ENCODE assay signal across 22 mouse cellular contexts in the genomic region with DNA sequence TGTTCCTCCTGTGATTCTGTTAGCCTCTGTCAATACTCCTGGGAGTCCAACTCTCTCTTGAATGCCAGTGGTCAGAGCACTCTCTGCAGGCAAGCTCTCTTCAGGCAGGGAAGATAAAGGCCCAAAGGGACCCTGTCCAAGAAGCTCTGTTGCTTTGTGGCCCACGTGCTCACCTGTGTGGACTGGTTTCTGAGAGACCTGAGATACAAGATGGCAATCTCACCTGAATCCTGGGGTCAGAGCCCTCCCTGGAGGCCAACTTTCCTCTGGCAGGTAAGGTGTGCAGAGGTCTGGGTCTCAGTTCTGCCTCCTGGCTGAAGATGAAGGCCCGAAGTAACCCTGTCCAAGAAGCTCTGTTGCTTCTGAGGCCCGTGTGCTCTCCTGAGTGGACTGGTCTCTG.
DNase-seq lines count a peak whose midpoint lies in the region; ATAC-seq lines count a peak whose summit lies in the region.
"Had no signal": no experiment of that assay in that cellular context is flagged by ENCODE, and none has a peak within 500 bp of the region (broad histone marks: within the 10 kb centered on the region; RNA-seq: fewer than 3 reads in every experiment).

No protein-coding gene starts in this region.

- no peaks in the 10 kb centered on the region for H3K27me3 ChIP-seq in neural tube, embryonic 15.5 days (replicated peaks)
- H3K27me3 ChIP-seq: embryonic facial prominence, embryonic 12.5 days; forebrain, embryonic 13.5 days; forebrain, embryonic 15.5 days; Patski had no signal

- no peak overlapping the region for H3K27ac ChIP-seq in neural tube, embryonic 15.5 days (replicated peaks)
- H3K27ac ChIP-seq: embryonic facial prominence, embryonic 10.5 days; embryonic facial prominence, embryonic 12.5 days; forebrain, embryonic 13.5 days; forebrain, embryonic 15.5 days had no signal

- peak; percentile 3 for DNase-seq in cerebellum, adult 11-12 months
- DNase-seq in cerebellum, postnatal 4 days (ENCODE audit: low spot score in 2 of 2) = no peak
- DNase-seq in heart, adult 11 months = peak; percentile 71
- no peak for DNase-seq in heart, postnatal 4 days
- DNase-seq in neural tube, embryonic 10.5 days (ENCODE audit: extremely low spot score, low spot score) = peak; percentile 6
- DNase-seq: adrenal gland, adult 8-10 months; adrenal gland, postnatal 14 days; adrenal gland, postnatal 36 days; B cell, adult 2 months; cerebellum, adult 8-10 months; cerebellum, postnatal 14 days; cerebellum, postnatal 36 days; forebrain, postnatal 0 days had no signal

- H3K4me3 ChIP-seq in neural tube, embryonic 15.5 days (replicated peaks) = no peak overlapping the region
- H3K4me3 ChIP-seq: embryonic facial prominence, embryonic 10.5 days; embryonic facial prominence, embryonic 12.5 days; forebrain, embryonic 13.5 days; forebrain, embryonic 15.5 days had no signal

- WGBS in neural tube, embryonic 15.5 days = 89% methylated on average over 3 of the region's 3 CpGs

- no peaks in the 10 kb centered on the region for H3K4me1 ChIP-seq in neural tube, embryonic 15.5 days
- H3K4me1 ChIP-seq: embryonic facial prominence, embryonic 10.5 days; embryonic facial prominence, embryonic 12.5 days; forebrain, embryonic 13.5 days; forebrain, embryonic 15.5 days had no signal

- ATAC-seq in neural tube, embryonic 15.5 days (ENCODE audit: low FRiP score) = no peak
- ATAC-seq: activated CD4-positive, CD25-positive, alpha-beta regulatory T cell, adult 4 months; CD4-positive, CD25-positive, alpha-beta regulatory T cell, adult 4 months; forebrain, embryonic 13.5 days; forebrain, embryonic 15.5 days; forebrain, postnatal 0 days; Patski had no signal

- no peaks in the 10 kb centered on the region for H3K9me3 ChIP-seq in neural tube, embryonic 15.5 days (replicated peaks)
- H3K9me3 ChIP-seq: embryonic facial prominence, embryonic 10.5 days; embryonic facial prominence, embryonic 12.5 days; forebrain, embryonic 13.5 days; forebrain, embryonic 15.5 days; G1E had no signal

- H3K36me3 ChIP-seq in neural tube, embryonic 15.5 days = no peaks in the 10 kb centered on the region
- H3K36me3 ChIP-seq: embryonic facial prominence, embryonic 10.5 days; embryonic facial prominence, embryonic 12.5 days; forebrain, embryonic 15.5 days; G1E had no signal

- no peak overlapping the region for H3K9ac ChIP-seq in neural tube, embryonic 15.5 days (replicated peaks)
- H3K9ac ChIP-seq: embryonic facial prominence, embryonic 12.5 days; forebrain, embryonic 13.5 days; forebrain, embryonic 15.5 days; forebrain, postnatal 0 days had no signal

- no peak overlapping the region for H3K4me2 ChIP-seq in neural tube, embryonic 15.5 days
- H3K4me2 ChIP-seq: embryonic facial prominence, embryonic 12.5 days; forebrain, embryonic 13.5 days; forebrain, embryonic 15.5 days had no signal

Comparison
In these comparisons a context has a peak if more than half of its experiments do, and no peak if none do; other contexts are left out.
1. DNase-seq: peak in cerebellum, adult 11-12 months (single experiment), heart, adult 11 months (single experiment) and neural tube, embryonic 10.5 days (single experiment); none in cerebellum, postnatal 4 days (0 of 2) and heart, postnatal 4 days (single experiment).